ENCODE assay signal across 16 mouse cellular contexts in genomic region chr15:94859641-94860040, GRCm38 (mm10).
A peak's percentile ranks its signal among the peaks of the same experiment; 100 is the strongest.
DNase-seq lines count a peak whose midpoint lies in the region; ATAC-seq lines count a peak whose summit lies in the region.
"Had no signal": no experiment of that assay in that cellular context is flagged by ENCODE, and none has a peak within 500 bp of the region (broad histone marks: within the 10 kb centered on the region; RNA-seq: fewer than 3 reads in every experiment).

No protein-coding gene starts in this region.

- no peak overlapping the region for H3K27ac ChIP-seq in midbrain, embryonic 13.5 days
- H3K27ac ChIP-seq: forebrain, embryonic 15.5 days had no signal

- peaks cover 15% of the 10 kb centered on the region; the same call in 1 of the 2 replicates for H3K27me3 ChIP-seq in midbrain, embryonic 13.5 days
- H3K27me3 ChIP-seq: forebrain, embryonic 15.5 days had no signal

- no peaks in the 10 kb centered on the region for H3K9me3 ChIP-seq in midbrain, embryonic 13.5 days
- H3K9me3 ChIP-seq: forebrain, embryonic 15.5 days had no signal

- DNase-seq in frontal cortex, postnatal 14 days (ENCODE audit: low spot score in 2 of 2): no peak
- peak; percentile 33 to 57 for DNase-seq in left cerebral cortex, postnatal 25 days (ENCODE audit: low spot score in 2 of 2)
- no peak for DNase-seq in left cerebral cortex, postnatal 36 days (ENCODE audit: low spot score in 2 of 2)
- DNase-seq in layer of hippocampus, adult 8-10 months (ENCODE audit: low spot score in 2 of 2): peak; percentile 65 to 78
- DNase-seq in right cerebral cortex, postnatal 36 days (ENCODE audit: low spot score in 2 of 2): peak; percentile 35 to 64
- no peak for DNase-seq in thymus, postnatal 14 days
- DNase-seq: cerebellum, adult 11 months; gastrocnemius, postnatal 10 days; liver; lung, adult 18-20 months; thymus, postnatal 25 days had no signal

- H3K4me3 ChIP-seq in midbrain, embryonic 13.5 days (replicated peaks): no peak overlapping the region
- H3K4me3 ChIP-seq: erythroblast, embryonic 14.5 days; forebrain, embryonic 15.5 days had no signal

- H3K4me1 ChIP-seq in midbrain, embryonic 13.5 days (replicated peaks): peaks cover 9% of the 10 kb centered on the region

- intact Hi-C loops in left cerebral cortex, postnatal 25 days (cut with DNase I): loop anchor here (5.0 to 10.0 kb wide), 3 partner anchors 98 to 613 kb away; no protein-coding TSS in a partner anchor
- intact Hi-C loops in left cerebral cortex, postnatal 36 days (cut with DNase I): no loop called here

- H3K9ac ChIP-seq in midbrain, embryonic 13.5 days (replicated peaks): no peak overlapping the region
- H3K9ac ChIP-seq: forebrain, embryonic 15.5 days had no signal

- H3K4me2 ChIP-seq in midbrain, embryonic 13.5 days (replicated peaks): no peak overlapping the region
- H3K4me2 ChIP-seq: forebrain, embryonic 15.5 days had no signal

- no peaks in the 10 kb centered on the region for H3K36me3 ChIP-seq in midbrain, embryonic 13.5 days
- H3K36me3 ChIP-seq: forebrain, embryonic 15.5 days had no signal

- WGBS in midbrain, embryonic 13.5 days: 86% methylated on average over 6 of the region's 6 CpGs

- peak; percentile 41 for ATAC-seq in frontal cortex, adult (ENCODE audit: low TSS enrichment)
- ATAC-seq in midbrain, embryonic 13.5 days: no peak
- ATAC-seq: forebrain, embryonic 15.5 days; intestine, postnatal 0 days had no signal

Comparison
In these comparisons a context has a peak if more than half of its experiments do, and no peak if none do; other contexts are left out.
1. DNase-seq: peak in left cerebral cortex, postnatal 25 days (2 of 2), layer of hippocampus, adult 8-10 months (2 of 2) and right cerebral cortex, postnatal 36 days (2 of 2); none in frontal cortex, postnatal 14 days (0 of 2), left cerebral cortex, postnatal 36 days (0 of 2) and thymus, postnatal 14 days (single experiment).